Mouse (Mus musculus) lung, postnatal 25 days (tissue): ENCODE measurements around the gene Pcnt.

Experiments
- DNase-seq: peaks from one replicate; pipeline ENCODE4 v3.0.0; 2022; ENCODE audit warnings: low spot score

Pcnt gene

GRCm38 (mm10) chr10:76316194-76316593 is 126.4 kb downstream of the Pcnt start:
- no peak for DNase-seq

- no peak for DNase-seq
Measured at GRCm38 (mm10) chr10:76306738-76307137, 135.8 kb downstream of the Pcnt start.
